Mouse (Mus musculus): ENCODE data around the gene Ppp1r17. TPM values are rescaled to one million over a fixed set of nuclear protein-coding genes. Genes with fewer than 3 reads are reported as not detected.
A peak's percentile ranks its signal among the peaks of the same experiment; 100 is the strongest.

The Ppp1r17 gene
- polyA plus RNA-seq, 1 experiment from 2014 or later = 21.0 TPM

DNA sequence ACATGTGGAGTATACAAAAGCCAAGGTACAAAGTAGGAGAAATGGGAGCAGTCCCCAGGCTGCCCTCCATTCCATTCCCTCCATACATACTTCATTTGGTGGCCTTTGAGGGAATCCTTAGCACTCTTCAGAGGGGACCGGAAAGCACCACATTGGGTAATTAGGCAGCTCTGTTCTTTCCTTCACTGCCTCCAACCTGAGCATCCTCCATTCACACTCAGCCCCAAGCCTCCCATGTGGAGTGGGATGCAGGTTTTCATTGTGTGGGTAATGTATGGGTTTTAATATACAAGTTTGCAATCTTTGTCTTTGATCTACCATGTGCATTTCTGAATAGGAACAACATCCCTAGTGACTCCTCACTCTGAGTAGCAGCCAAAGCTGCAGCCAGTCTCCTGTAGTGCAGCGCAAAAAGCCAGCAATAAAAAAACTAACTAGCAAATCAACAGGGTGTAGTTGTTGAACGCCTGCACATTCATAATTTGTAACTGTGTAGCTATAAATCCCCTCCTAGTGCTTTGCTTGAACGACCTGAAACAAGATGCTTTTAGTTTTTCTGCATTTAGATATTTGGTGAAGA, 22.3 kb downstream of the Ppp1r17 start:
- 67% methylated on average over 4 of the region's 4 CpGs for WGBS
- H3K4me1 ChIP-seq = no peaks in the 10 kb centered on the region
- H3K9me3 ChIP-seq = no peaks in the 10 kb centered on the region
- no peak overlapping the region for H3K4me2 ChIP-seq (replicated peaks)
- H3K9ac ChIP-seq (replicated peaks) = no peak overlapping the region
- no peaks in the 10 kb centered on the region for H3K36me3 ChIP-seq
- no peak overlapping the region for H3K4me3 ChIP-seq
- H3K27me3 ChIP-seq = no peaks in the 10 kb centered on the region
- ATAC-seq (ENCODE audit: low FRiP score, low read depth) = no peak
- H3K27ac ChIP-seq (replicated peaks) = no peak overlapping the region

DNA sequence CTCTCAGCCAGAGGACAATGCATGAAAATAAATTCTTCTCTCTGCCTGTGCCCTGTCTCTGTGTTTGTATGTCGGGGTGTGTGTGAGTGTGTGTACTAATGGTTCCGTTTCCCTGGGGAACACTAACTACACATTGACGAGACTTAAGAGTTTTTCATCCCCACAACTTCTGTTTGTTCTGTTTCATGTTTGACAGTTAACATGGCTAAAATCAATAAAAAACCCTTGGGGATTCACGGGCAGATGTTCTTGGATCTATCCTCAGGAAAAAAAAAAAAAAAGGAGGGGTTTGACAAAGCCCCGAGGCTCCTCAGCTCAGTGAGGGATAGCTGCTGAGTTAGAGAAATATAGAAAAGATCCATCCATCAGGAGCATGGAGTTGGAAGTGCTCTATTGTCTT, 27.0 kb downstream of the Ppp1r17 start:
- Histone ChIP-seq H3K9ac (replicated peaks) (no peak overlapping the region), H3K9me3 (no peaks in the 10 kb centered on the region), H3K4me2 (replicated peaks) (no peak overlapping the region), H3K27ac (replicated peaks) (peak overlapping the region; percentile 63; the same call in 1 of the 2 replicates), H3K27me3 (no peaks in the 10 kb centered on the region), H3K4me3 (no peak overlapping the region), H3K36me3 (no peaks in the 10 kb centered on the region), H3K4me1 (no peaks in the 10 kb centered on the region; the same call in 1 of the 2 replicates)
- WGBS = 50% methylated on average over 5 of the region's 5 CpGs
- ATAC-seq (ENCODE audit: low FRiP score, low read depth) = peak; percentile 74

DNA sequence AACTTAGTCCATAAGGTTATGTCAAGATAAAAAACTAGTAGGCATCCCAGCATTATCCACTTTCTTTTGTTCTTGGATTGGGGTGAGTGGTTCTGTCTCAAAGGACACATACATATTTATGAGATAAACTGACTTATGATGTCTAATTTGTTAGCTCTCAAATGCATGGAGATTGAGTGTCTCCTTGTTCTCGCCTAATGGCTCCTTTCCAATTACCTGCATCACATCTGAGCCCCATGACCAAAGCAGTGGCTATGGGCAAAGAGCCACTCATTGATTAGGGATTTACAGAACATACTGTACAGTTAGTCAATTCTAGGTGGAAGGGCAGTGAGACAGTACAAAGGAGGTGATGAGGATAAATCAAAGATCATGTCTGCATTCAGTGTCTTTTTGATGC, 27.4 kb downstream of the Ppp1r17 start:
- Histone ChIP-seq H3K27me3 (no peaks in the 10 kb centered on the region), H3K9me3 (no peaks in the 10 kb centered on the region), H3K4me3 (no peak overlapping the region), H3K9ac (replicated peaks) (no peak overlapping the region), H3K27ac (replicated peaks) (peak overlapping the region; percentile 65; the same call in 1 of the 2 replicates), H3K36me3 (no peaks in the 10 kb centered on the region), H3K4me2 (replicated peaks) (no peak overlapping the region), H3K4me1 (no peaks in the 10 kb centered on the region; the same call in 1 of the 2 replicates)
- peak; percentile 80 for ATAC-seq (ENCODE audit: low FRiP score, low read depth)
- 45% methylated on average over 1 of the region's 1 CpGs for WGBS

DNA sequence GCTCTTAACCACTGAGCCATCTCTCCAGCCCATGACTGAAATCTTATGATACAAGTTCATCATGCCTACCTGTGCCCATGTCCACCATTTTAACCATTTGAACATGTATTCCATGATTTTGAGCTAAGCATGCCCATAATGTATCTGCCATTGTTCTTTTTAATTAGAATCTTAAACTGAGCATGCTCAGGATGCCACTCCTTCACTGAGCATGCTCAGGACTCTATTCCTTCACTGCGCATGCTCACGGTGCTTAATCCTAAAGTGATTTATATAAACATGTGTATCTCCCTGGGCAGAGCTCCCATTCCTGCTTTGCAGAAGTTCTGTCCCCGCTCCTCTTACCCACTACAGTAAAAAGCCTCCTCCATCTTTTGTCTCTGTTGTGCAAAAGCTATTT, 31.3 kb downstream of the Ppp1r17 start:
- Histone ChIP-seq H3K9ac (replicated peaks) (no peak overlapping the region), H3K4me3 (no peak overlapping the region), H3K9me3 (no peaks in the 10 kb centered on the region), H3K36me3 (no peaks in the 10 kb centered on the region), H3K27me3 (no peaks in the 10 kb centered on the region), H3K4me2 (replicated peaks) (no peak overlapping the region), H3K27ac (replicated peaks) (no peak overlapping the region), H3K4me1 (no peaks in the 10 kb centered on the region; the same call in 1 of the 2 replicates)
- WGBS = 91% methylated on average over 3 of the region's 3 CpGs
- ATAC-seq (ENCODE audit: low FRiP score, low read depth) = no peak

DNA sequence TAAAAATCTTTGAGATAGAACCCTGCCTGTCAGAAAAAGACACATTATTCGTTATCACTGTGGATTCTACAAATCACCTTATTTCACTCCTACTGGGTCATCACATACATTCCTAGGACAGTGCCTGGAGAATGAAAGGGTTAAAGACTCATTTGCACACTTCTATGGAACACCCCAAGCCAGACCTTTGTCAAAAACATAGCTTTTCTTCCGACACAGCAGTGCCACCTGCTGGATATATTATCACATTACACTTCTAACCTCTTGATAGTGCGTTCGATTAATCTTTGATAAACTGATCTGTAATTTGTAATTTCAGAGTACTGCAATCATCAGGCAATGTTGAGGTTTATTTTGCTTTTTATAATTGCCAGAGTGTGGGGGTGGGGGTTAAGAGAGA, 31.8 kb downstream of the Ppp1r17 start:
- Histone ChIP-seq H3K27me3 (no peaks in the 10 kb centered on the region), H3K9ac (replicated peaks) (no peak overlapping the region), H3K9me3 (no peaks in the 10 kb centered on the region), H3K27ac (replicated peaks) (no peak overlapping the region), H3K36me3 (no peaks in the 10 kb centered on the region), H3K4me1 (no peaks in the 10 kb centered on the region; the same call in 1 of the 2 replicates), H3K4me2 (replicated peaks) (no peak overlapping the region), H3K4me3 (no peak overlapping the region)
- ATAC-seq (ENCODE audit: low FRiP score, low read depth) = peak; percentile 57; the same call in 1 of the 2 replicates
- 31% methylated on average over 4 of the region's 4 CpGs for WGBS

DNA sequence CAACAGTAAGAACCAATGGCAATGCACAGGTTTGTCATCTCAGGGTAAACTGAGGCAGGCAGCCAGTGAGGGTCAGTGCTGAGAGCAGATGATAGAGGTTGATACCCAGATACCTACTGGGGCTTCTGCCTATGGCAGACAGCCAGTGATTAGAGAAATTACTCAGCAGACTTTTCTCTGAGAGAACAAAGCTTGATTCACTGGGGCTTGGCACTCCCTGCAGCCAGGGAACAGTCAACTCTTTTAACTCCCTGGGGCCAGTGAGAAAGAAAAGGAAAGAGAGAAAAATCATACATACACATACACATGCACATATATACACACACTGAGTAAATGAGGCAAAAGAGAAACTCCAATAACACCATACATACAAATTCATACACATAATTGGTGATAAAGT, 46.4 kb downstream of the Ppp1r17 start:
- H3K27ac ChIP-seq (replicated peaks) = no peak overlapping the region
- H3K27me3 ChIP-seq = no peaks in the 10 kb centered on the region
- no peak for ATAC-seq (ENCODE audit: low FRiP score, low read depth)
- no peak overlapping the region for H3K4me2 ChIP-seq (replicated peaks)
- no peaks in the 10 kb centered on the region for H3K4me1 ChIP-seq
- no peak overlapping the region for H3K9ac ChIP-seq (replicated peaks)
- H3K4me3 ChIP-seq = no peak overlapping the region
- no peaks in the 10 kb centered on the region for H3K36me3 ChIP-seq
- H3K9me3 ChIP-seq = no peaks in the 10 kb centered on the region

DNA sequence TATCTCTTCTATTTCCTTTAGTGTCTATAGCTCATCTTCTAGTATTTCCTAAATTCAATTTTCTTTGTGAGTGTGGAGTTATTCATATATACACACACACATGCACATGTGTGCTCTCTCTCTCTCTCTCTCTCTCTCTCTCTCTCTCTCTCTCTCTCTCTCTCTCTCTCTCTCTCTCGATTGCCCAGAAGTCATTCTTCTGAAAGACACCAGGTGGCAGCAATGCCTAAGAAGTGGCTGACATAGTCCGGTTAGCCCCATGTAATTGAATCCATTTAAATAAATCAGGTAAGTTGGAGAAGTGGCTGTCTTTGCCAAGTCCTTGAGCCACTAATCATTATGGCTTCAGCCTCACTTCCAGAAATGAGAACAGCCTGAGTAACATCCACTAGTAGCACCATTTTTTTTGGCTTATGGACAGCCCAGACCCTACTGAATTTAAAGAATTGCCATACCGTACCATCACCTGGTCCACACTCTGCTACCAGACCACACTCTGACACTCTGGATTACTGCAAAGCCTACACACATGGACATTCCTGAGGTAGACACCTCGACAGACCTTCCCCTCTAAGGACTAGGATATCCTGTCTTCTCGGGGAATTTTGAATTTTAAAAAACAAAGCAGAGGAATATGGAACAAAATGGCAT, 49.5 kb downstream of the Ppp1r17 start:
- Histone ChIP-seq H3K27me3 (no peaks in the 10 kb centered on the region), H3K36me3 (no peaks in the 10 kb centered on the region), H3K9ac (replicated peaks) (no peak overlapping the region), H3K4me1 (no peaks in the 10 kb centered on the region), H3K27ac (replicated peaks) (no peak overlapping the region), H3K4me3 (no peak overlapping the region), H3K9me3 (no peaks in the 10 kb centered on the region), H3K4me2 (replicated peaks) (no peak overlapping the region)
- WGBS = 45% methylated on average over 5 of the region's 5 CpGs
- peak; percentile 76 for ATAC-seq (ENCODE audit: low FRiP score, low read depth)

DNA sequence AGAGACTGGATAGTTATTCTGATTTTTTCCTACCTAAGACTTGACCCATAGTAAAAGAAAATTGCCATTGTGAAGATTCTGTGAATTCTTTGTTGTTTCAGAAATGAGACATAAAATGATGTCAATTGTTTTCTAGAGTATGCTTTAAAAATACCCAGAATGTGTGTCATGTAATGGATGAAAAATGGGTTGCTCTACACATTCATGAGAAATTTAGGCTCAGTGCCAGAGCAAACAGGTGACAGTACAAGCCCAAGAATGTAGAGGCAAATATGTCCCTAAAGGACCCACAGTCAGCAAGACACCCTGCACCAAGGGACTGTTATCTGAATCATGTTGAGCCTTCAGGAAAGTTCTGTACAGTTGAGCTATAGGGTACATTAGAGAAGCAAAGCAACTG, 51.2 kb downstream of the Ppp1r17 start:
- H3K27ac ChIP-seq (replicated peaks) = no peak overlapping the region
- H3K4me3 ChIP-seq = no peak overlapping the region
- no peaks in the 10 kb centered on the region for H3K36me3 ChIP-seq
- ATAC-seq (ENCODE audit: low FRiP score, low read depth) = no peak
- no peak overlapping the region for H3K9ac ChIP-seq (replicated peaks)
- no peak overlapping the region for H3K4me2 ChIP-seq (replicated peaks)
- no peaks in the 10 kb centered on the region for H3K27me3 ChIP-seq
- no peaks in the 10 kb centered on the region for H3K4me1 ChIP-seq
- H3K9me3 ChIP-seq = no peaks in the 10 kb centered on the region

DNA sequence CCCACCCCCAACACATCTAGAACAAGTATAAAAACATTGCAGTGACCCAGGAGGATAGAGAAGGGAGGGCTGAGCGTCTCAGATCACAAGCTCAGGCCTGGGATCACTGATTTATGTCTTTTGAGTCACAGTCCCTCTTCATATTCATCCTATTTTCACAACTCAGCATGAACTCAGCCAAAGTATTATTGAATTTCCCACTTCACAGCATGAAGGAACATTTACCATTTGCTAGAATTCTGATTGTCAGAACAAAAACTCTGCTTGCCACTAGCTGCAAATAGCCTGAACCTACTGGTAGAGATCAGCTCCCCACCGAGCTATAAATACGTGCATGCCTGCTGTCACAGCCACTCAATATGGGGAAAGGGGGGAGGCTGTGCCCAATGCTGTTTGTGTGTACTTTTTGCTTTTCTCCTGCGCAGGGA, 59.1 kb downstream of the Ppp1r17 start:
- Histone ChIP-seq H3K9me3 (no peaks in the 10 kb centered on the region), H3K9ac (replicated peaks) (no peak overlapping the region), H3K36me3 (no peaks in the 10 kb centered on the region), H3K27ac (replicated peaks) (no peak overlapping the region), H3K4me3 (no peak overlapping the region), H3K4me1 (no peaks in the 10 kb centered on the region), H3K27me3 (peaks cover 7% of the 10 kb centered on the region; the same call in 1 of the 2 replicates), H3K4me2 (replicated peaks) (no peak overlapping the region)
- peak; percentile 49; the same call in 1 of the 2 replicates for ATAC-seq (ENCODE audit: low FRiP score, low read depth)
- WGBS = 23% methylated on average over 4 of the region's 4 CpGs

Other genes with a start within 250 kb of the Ppp1r17 start
- 0.09 TPM in 1 of 2 replicates, not detected in the other for gene Itprid1, start 180.6 kb upstream of the Ppp1r17 start, polyA plus RNA-seq (2016; fragmentation: Nextera tagmentation; extraction: Ambion mirVana)